Mouse (Mus musculus) hindbrain, embryonic 13.5 days (tissue): Measurements from ENCODE around the gene Gm11037. TPM values are rescaled to one million over a fixed set of nuclear protein-coding genes. Genes with fewer than 3 reads are reported as not detected.

Source experiments
- ATAC-seq: fragments of 200-750 bp; cut with Nextera tagmentation; 2 replicates; pipeline ENCODE4 v1.8.0; 2017; ENCODE audit warnings: moderate TSS enrichment; ENCODE audit not compliant: low FRiP score
- H3K27ac ChIP-seq: fragments of 300-500 bp; sonication (generic); 2 replicates; pipeline ENCODE4 v1.5.1; 2015; ENCODE audit warnings: inconsistent platforms, mild to moderate bottlenecking, moderate library complexity
- H3K27me3 ChIP-seq: fragments of 300-500 bp; sonication (generic); 2 replicates; pipeline ENCODE4 v1.6.1; 2015; ENCODE audit warnings: mild to moderate bottlenecking, inconsistent platforms
- H3K36me3 ChIP-seq: fragments of 300-500 bp; sonication (generic); 2 replicates; pipeline ENCODE4 v1.6.1; 2015; ENCODE audit warnings: mild to moderate bottlenecking, inconsistent platforms
- H3K4me1 ChIP-seq: fragments of 300-500 bp; sonication (generic); replicated peaks from 2 replicates; pipeline ENCODE4 v1.6.1; 2015; ENCODE audit warnings: inconsistent platforms
- H3K4me2 ChIP-seq: fragments of 300-500 bp; sonication (generic); 2 replicates; pipeline ENCODE4 v1.6.1; 2015; ENCODE audit warnings: inconsistent platforms, mild to moderate bottlenecking, moderate library complexity
- H3K4me3 ChIP-seq: fragments of 300-500 bp; sonication (generic); 2 replicates; pipeline ENCODE4 v1.5.1; 2015; ENCODE audit warnings: mild to moderate bottlenecking, inconsistent platforms
- H3K9ac ChIP-seq: fragments of 300-500 bp; sonication (generic); 2 replicates; pipeline ENCODE4 v1.6.1; 2015; ENCODE audit warnings: mild to moderate bottlenecking, inconsistent platforms
- H3K9me3 ChIP-seq: fragments of 300-500 bp; sonication (generic); 2 replicates; pipeline ENCODE4 v1.6.1; 2016; ENCODE audit warnings: inconsistent platforms
- WGBS: fragments of 180-500 bp; shearing (Covaris S2); methylation state at CpG from one replicate; pipeline ENCODE4 v1.1.7; 2015; 5-methylcytosine and 5-hydroxymethylcytosine counted together
- polyA plus RNA-seq: library from polyadenylated mRNA; unstranded; fragments of >200 nt; fragmentation: Nextera tagmentation; extraction: Ambion mirVana; gene quantifications from 2 replicates; pipeline ENCODE4 v1.2.1, GENCODE M21; 2015

Gene Gm11037
- polyA plus RNA-seq, 1 experiment from 2014 or later = not detected

DNA sequence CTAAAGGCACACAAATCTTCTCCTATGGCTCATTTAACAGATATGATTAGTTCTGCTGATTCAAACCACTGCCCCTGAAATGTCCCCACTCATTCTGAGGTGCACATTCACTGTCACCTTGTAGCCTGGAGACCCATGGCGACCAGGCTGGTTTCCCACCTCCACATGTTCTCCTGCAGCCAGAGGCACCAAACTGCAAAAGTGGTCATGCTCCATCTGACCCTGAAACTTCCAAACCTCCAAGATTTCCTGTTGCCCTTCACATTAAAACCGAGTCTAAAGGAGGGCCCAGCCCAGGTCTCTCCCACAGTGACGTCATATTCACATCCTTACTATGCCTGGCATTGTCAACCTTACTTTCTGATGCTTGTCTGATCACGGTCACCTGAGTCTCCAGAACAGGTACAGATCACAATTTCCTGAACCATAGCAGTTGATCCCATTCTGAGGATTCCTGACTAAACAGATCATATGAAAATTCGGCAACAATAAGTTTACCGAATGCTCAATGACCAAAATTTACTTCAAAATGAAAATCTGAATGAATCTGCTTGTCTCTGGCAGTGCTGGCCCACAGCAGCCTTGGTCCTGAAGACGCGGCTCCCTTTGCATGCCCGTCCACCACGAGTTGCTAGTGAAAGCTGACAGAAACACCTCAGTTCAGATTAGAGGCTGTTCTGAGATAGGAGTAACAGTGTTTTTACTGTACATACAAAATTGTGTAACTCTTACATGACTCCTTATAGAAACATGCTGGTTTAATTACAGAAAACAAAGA lies 997 bp upstream of the Gm11037 start:
- ATAC-seq = no peak
- WGBS = 82% methylated on average over 10 of the region's 10 CpGs
- no peaks in the 10 kb centered on the region for H3K36me3 ChIP-seq
- H3K4me3 ChIP-seq = no peak overlapping the region
- no peaks in the 10 kb centered on the region for H3K9me3 ChIP-seq
- H3K4me1 ChIP-seq = peaks cover 4% of the 10 kb centered on the region
- no peak overlapping the region for H3K4me2 ChIP-seq
- no peak overlapping the region for H3K27ac ChIP-seq
- no peak overlapping the region for H3K9ac ChIP-seq
- H3K27me3 ChIP-seq = no peaks in the 10 kb centered on the region

- H3K9ac ChIP-seq = no peak overlapping the region
- WGBS = 63% methylated on average over 1 of the region's 1 CpGs
- H3K27ac ChIP-seq = no peak overlapping the region
- no peak for ATAC-seq
- H3K4me1 ChIP-seq = no peaks in the 10 kb centered on the region
- H3K4me2 ChIP-seq = no peak overlapping the region
- H3K9me3 ChIP-seq = no peaks in the 10 kb centered on the region
- no peaks in the 10 kb centered on the region for H3K36me3 ChIP-seq
- no peak overlapping the region for H3K4me3 ChIP-seq
- no peaks in the 10 kb centered on the region for H3K27me3 ChIP-seq
Measured at GRCm38 (mm10) chr2:131134381-131134780, 1.1 kb downstream of the Gm11037 start.

- ATAC-seq = no peak
Measured at GRCm38 (mm10) chr2:131134826-131135400, 1.6 kb downstream of the Gm11037 start.

GRCm38 (mm10) chr2:131135521-131136139 lies 2.3 kb downstream of the Gm11037 start:
- Histone ChIP-seq H3K27ac (no peak overlapping the region), H3K4me1 (no peaks in the 10 kb centered on the region), H3K9ac (no peak overlapping the region), H3K36me3 (no peaks in the 10 kb centered on the region), H3K27me3 (no peaks in the 10 kb centered on the region), H3K9me3 (no peaks in the 10 kb centered on the region), H3K4me3 (no peak overlapping the region), H3K4me2 (no peak overlapping the region)
- WGBS = 86% methylated on average over 11 of the region's 11 CpGs
- ATAC-seq = no peak

More at GRCm38 (mm10) chr2:131134826-131135400, 1.6 kb downstream of the Gm11037 start:
- Histone ChIP-seq H3K9me3 (no peaks in the 10 kb centered on the region), H3K9ac (no peak overlapping the region), H3K4me1 (no peaks in the 10 kb centered on the region), H3K4me2 (no peak overlapping the region), H3K27ac (no peak overlapping the region), H3K4me3 (no peak overlapping the region), H3K27me3 (no peaks in the 10 kb centered on the region), H3K36me3 (no peaks in the 10 kb centered on the region)
- WGBS = 88% methylated on average over 8 of the region's 8 CpGs

GRCm38 (mm10) chr2:131138296-131138695 lies 5.0 kb downstream of the Gm11037 start:
- Histone ChIP-seq H3K4me2 (no peak overlapping the region), H3K36me3 (peaks cover 1% of the 10 kb centered on the region), H3K27ac (no peak overlapping the region), H3K9me3 (no peaks in the 10 kb centered on the region), H3K27me3 (no peaks in the 10 kb centered on the region), H3K4me3 (no peak overlapping the region), H3K4me1 (peaks cover 6% of the 10 kb centered on the region; the same call in 1 of the 2 replicates), H3K9ac (no peak overlapping the region)
- ATAC-seq = no peak
- WGBS = 79% methylated on average over 4 of the region's 4 CpGs

GRCm38 (mm10) chr2:131138760-131139159 lies 5.5 kb downstream of the Gm11037 start:
- no peak overlapping the region for H3K9ac ChIP-seq
- peaks cover 6% of the 10 kb centered on the region for H3K36me3 ChIP-seq
- no peak for ATAC-seq
- no peak overlapping the region for H3K4me3 ChIP-seq
- H3K4me1 ChIP-seq = peaks cover 6% of the 10 kb centered on the region; the same call in 1 of the 2 replicates
- no peak overlapping the region for H3K27ac ChIP-seq
- H3K27me3 ChIP-seq = no peaks in the 10 kb centered on the region
- no peak overlapping the region for H3K4me2 ChIP-seq
- no peaks in the 10 kb centered on the region for H3K9me3 ChIP-seq
- 76% methylated on average over 7 of the region's 7 CpGs for WGBS

DNA sequence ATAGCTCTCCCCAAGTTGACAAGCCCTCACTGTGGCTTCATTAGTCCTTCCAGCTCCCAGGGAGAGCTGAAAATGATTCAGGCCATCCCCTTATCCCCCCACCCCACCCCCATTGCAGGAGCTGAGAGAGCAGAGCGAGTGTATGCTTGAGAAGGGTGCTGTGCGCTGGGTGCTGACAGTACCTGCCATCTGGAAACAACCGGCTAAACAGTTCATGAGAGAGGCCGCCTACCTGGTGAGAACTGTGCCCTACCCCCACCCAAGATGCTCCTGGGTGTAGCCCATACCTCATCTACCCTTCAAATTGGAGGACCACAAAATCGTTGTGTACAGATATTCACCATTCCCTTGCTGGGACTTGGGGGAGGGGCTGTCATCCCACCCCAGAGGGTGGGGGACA lies 6.0 kb downstream of the Gm11037 start:
- no peak for ATAC-seq
- Histone ChIP-seq H3K27me3 (no peaks in the 10 kb centered on the region), H3K9me3 (no peaks in the 10 kb centered on the region), H3K4me2 (no peak overlapping the region), H3K27ac (no peak overlapping the region), H3K9ac (no peak overlapping the region), H3K4me3 (no peak overlapping the region), H3K36me3 (peaks cover 9% of the 10 kb centered on the region), H3K4me1 (peaks cover 6% of the 10 kb centered on the region; the same call in 1 of the 2 replicates)
- 94% methylated on average over 5 of the region's 5 CpGs for WGBS

GRCm38 (mm10) chr2:131139886-131140532 lies 6.7 kb downstream of the Gm11037 start:
- Histone ChIP-seq H3K4me3 (no peak overlapping the region), H3K9ac (no peak overlapping the region), H3K9me3 (no peaks in the 10 kb centered on the region), H3K27ac (no peak overlapping the region), H3K27me3 (no peaks in the 10 kb centered on the region), H3K36me3 (peaks cover 16% of the 10 kb centered on the region), H3K4me2 (no peak overlapping the region), H3K4me1 (peaks cover 6% of the 10 kb centered on the region; the same call in 1 of the 2 replicates)
- no peak for ATAC-seq
- WGBS = 62% methylated on average over 5 of the region's 5 CpGs

DNA sequence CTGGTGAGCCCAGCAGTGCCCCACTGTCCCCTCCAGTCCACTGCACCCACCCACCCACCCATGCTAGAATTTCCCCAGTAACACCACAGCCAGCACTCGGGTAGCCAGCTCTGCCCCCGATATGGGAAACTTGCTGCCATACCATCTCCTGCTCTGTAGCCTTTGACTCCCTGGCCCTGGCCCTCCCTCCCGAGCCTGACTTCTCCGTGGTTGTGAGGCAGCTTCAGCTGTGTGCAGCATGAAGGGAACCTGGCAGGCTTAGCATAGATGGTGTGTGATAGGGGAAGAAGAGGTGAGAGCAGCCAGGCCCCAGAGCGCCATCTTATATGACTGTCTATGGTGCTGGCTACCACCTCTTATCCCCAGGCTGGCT lies 7.2 kb downstream of the Gm11037 start:
- 0 out of 2 replicates have a peak overlapping the region, but pooled peaks have one; percentile 8 for H3K27ac ChIP-seq
- H3K9ac ChIP-seq = no peak overlapping the region
- no peaks in the 10 kb centered on the region for H3K27me3 ChIP-seq
- 73% methylated on average over 5 of the region's 5 CpGs for WGBS
- peaks cover 6% of the 10 kb centered on the region; the same call in 1 of the 2 replicates for H3K4me1 ChIP-seq
- no peak overlapping the region for H3K4me3 ChIP-seq
- H3K36me3 ChIP-seq = peaks cover 21% of the 10 kb centered on the region
- ATAC-seq = no peak
- H3K4me2 ChIP-seq = no peak overlapping the region
- H3K9me3 ChIP-seq = no peaks in the 10 kb centered on the region

- 87% methylated on average over 8 of the region's 8 CpGs for WGBS
- Histone ChIP-seq H3K4me2 (no peak overlapping the region), H3K27me3 (no peaks in the 10 kb centered on the region), H3K27ac (no peak overlapping the region), H3K4me3 (no peak overlapping the region), H3K9me3 (no peaks in the 10 kb centered on the region), H3K4me1 (peaks cover 6% of the 10 kb centered on the region; the same call in 1 of the 2 replicates), H3K36me3 (peaks cover 31% of the 10 kb centered on the region), H3K9ac (no peak overlapping the region)
- no peak for ATAC-seq
Measured at GRCm38 (mm10) chr2:131141336-131141986, 8.2 kb downstream of the Gm11037 start.

DNA sequence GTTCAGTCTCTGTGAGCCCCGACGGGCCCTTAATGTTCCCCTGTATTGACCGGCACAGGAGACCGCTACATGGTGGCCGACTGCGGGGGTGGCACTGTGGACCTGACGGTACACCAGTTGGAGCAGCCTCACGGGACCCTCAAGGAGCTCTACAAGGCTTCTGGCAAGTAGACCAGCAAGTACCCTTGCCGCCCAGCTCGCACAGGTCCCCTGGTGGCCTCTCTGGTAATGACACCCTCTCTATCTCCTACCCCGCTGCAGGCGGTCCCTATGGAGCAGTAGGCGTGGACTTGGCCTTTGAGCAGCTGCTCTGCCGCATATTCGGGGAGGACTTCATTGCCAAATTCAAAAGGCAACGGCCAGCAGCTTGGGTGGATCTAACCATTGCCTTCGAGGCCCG lies 9.3 kb downstream of the Gm11037 start:
- Histone ChIP-seq H3K36me3 (peaks cover 42% of the 10 kb centered on the region), H3K4me1 (peaks cover 6% of the 10 kb centered on the region; the same call in 1 of the 2 replicates), H3K9me3 (no peaks in the 10 kb centered on the region), H3K9ac (no peak overlapping the region), H3K27me3 (no peaks in the 10 kb centered on the region), H3K27ac (no peak overlapping the region), H3K4me2 (peak overlapping the region; percentile 6; the same call in 1 of the 2 replicates), H3K4me3 (no peak overlapping the region)
- 29% methylated on average over 18 of the region's 18 CpGs for WGBS
- ATAC-seq = peak; percentile 30; the same call in 1 of the 2 replicates
